Mouse (Mus musculus) hindbrain, embryonic 15.5 days (tissue): ENCODE results near the gene Il12rb2. TPM values are rescaled to one million over a fixed set of nuclear protein-coding genes. Genes with fewer than 3 reads are reported as not detected.

Experiments
- ATAC-seq: fragments of 200-750 bp; cut with Nextera tagmentation; 2 replicates; pipeline ENCODE4 v1.8.0; 2017; ENCODE audit warnings: low read depth, moderate number of reproducible peaks, moderate TSS enrichment; ENCODE audit not compliant: low FRiP score
- H3K27ac ChIP-seq: fragments of 300-500 bp; sonication (generic); replicated peaks from 2 replicates; pipeline ENCODE4 v1.5.1; 2015; ENCODE audit warnings: mild to moderate bottlenecking, inconsistent platforms
- H3K27me3 ChIP-seq: fragments of 300-500 bp; sonication (generic); 2 replicates; pipeline ENCODE4 v1.6.1; 2015; ENCODE audit warnings: control low read depth, inconsistent platforms
- H3K36me3 ChIP-seq: fragments of 300-500 bp; sonication (generic); 2 replicates; pipeline ENCODE4 v1.6.1; 2015; ENCODE audit warnings: control low read depth, inconsistent platforms
- H3K4me1 ChIP-seq: fragments of 300-500 bp; sonication (generic); replicated peaks from 2 replicates; pipeline ENCODE4 v1.6.1; 2015; ENCODE audit warnings: control low read depth, inconsistent platforms
- H3K4me2 ChIP-seq: fragments of 300-500 bp; sonication (generic); 2 replicates; pipeline ENCODE4 v1.6.1; 2015; ENCODE audit warnings: moderate library complexity, mild to moderate bottlenecking, inconsistent platforms
- H3K4me3 ChIP-seq: fragments of 300-500 bp; sonication (generic); 2 replicates; pipeline ENCODE4 v1.5.1; 2015; ENCODE audit warnings: mild to moderate bottlenecking, inconsistent platforms
- H3K9ac ChIP-seq: fragments of 300-500 bp; sonication (generic); 2 replicates; pipeline ENCODE4 v1.6.1; 2015; ENCODE audit warnings: inconsistent platforms
- H3K9me3 ChIP-seq: fragments of 300-500 bp; sonication (generic); 2 replicates; pipeline ENCODE4 v1.6.1; 2016; ENCODE audit warnings: control low read depth, inconsistent platforms
- WGBS: fragments of 180-500 bp; shearing (Covaris S2); methylation state at CpG from one replicate; pipeline ENCODE4 v1.1.7; 2015; 5-methylcytosine and 5-hydroxymethylcytosine counted together
- polyA plus RNA-seq: library from polyadenylated mRNA; unstranded; fragments of >200 nt; fragmentation: Nextera tagmentation; extraction: Ambion mirVana; gene quantifications from 2 replicates; pipeline ENCODE4 v1.2.1, GENCODE M21; 2015

Il12rb2 gene
- polyA plus RNA-seq, 1 experiment from 2014 or later, result not detected

DNA sequence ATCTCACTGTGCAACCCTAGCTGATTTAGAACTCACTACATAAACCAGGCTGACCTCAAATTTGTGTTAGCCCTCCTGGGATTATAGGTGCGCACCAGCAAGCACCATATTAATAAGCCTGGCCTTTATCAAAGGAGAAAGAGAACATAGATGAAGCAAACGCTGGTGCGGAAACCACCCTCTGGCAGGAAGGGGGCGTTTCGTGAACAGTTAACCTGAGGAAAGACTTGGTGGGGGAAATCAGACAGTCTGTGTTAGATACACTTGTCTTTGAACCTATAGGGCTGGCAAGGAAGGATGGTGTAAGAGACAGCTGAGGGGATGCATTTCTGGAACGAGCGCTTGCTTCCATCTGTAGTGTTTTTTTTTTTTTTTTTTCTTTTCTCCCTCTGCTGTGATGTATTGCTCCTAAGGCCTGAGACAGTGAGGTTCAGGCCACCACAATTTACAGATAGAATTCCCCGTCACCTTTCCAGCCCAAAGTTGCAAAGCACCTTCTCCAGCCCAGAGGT lies 58.1 kb downstream of the Il12rb2 start:
- no peaks in the 10 kb centered on the region for H3K9me3 ChIP-seq
- no peaks in the 10 kb centered on the region for H3K4me1 ChIP-seq
- no peak overlapping the region for H3K4me3 ChIP-seq
- 80% methylated on average over 8 of the region's 8 CpGs for WGBS
- no peaks in the 10 kb centered on the region for H3K27me3 ChIP-seq
- H3K36me3 ChIP-seq, result no peaks in the 10 kb centered on the region
- H3K27ac ChIP-seq, result no peak overlapping the region
- no peak for ATAC-seq
- H3K4me2 ChIP-seq, result no peak overlapping the region
- no peak overlapping the region for H3K9ac ChIP-seq

DNA sequence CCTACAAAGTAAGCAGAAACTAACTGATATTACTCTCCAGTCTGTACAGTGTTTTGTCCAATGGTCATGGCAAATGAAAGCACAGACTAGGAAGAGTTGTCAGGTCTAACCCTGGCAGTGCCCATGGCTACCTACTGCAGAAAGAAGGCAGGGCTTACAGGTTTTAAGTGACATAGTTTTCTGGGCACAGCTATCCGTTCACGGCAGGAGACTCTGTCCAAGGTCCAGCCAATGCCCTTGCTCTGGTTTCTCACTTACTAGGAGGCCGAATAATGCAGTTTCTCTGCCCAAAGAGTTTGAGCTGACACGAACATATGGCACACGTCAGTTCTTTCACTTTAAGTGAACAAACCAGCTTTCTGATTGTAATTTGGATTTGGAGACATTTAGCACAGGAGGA lies 58.9 kb downstream of the Il12rb2 start:
- 74% methylated on average over 5 of the region's 5 CpGs for WGBS
- Histone ChIP-seq H3K4me1 (no peaks in the 10 kb centered on the region), H3K4me3 (no peak overlapping the region), H3K4me2 (no peak overlapping the region), H3K9ac (no peak overlapping the region), H3K27ac (no peak overlapping the region), H3K36me3 (no peaks in the 10 kb centered on the region), H3K27me3 (no peaks in the 10 kb centered on the region), H3K9me3 (no peaks in the 10 kb centered on the region)
- ATAC-seq, result no peak

DNA sequence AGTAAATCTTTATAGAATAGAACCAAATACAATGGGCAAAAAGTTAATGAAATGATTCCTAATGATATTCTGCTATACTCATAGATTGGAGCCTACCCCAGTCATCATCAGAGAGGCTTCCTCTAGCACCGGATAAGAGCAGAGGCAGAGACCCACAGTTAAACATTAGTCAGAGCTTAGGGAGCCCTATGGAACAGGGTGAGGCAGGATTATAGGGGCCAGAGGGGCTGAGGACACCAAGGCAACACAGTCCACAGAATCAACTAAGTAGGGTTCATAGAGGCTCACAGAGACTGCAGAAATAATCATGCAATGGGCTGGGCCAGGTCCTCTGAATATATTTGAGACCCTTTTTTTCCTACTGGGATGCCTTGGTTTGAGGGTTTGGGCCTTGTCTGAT lies 61.3 kb downstream of the Il12rb2 start:
- ATAC-seq, result no peak
- Histone ChIP-seq H3K4me2 (no peak overlapping the region), H3K27ac (no peak overlapping the region), H3K4me3 (no peak overlapping the region), H3K27me3 (no peaks in the 10 kb centered on the region), H3K9me3 (no peaks in the 10 kb centered on the region), H3K4me1 (no peaks in the 10 kb centered on the region), H3K9ac (no peak overlapping the region), H3K36me3 (no peaks in the 10 kb centered on the region)
- 68% methylated on average over 1 of the region's 1 CpGs for WGBS

DNA sequence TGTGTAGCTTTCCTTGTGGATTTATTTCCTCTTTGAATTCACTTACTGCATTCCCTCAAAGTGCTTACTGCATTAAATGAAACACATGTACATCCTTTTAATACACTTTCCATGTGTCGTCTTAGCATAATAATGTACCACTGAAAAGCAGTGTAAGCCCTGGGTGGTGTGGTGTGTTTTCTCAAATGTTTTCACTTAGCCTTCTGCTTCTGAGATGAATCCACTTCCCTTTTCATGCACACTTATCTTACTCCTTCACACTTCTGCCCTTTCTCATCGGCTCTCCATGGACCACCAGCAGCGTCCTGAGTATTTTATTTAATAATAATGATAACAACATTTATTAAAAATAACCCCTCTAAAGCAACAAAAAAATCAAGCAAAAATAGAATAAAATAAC lies 66.2 kb downstream of the Il12rb2 start:
- Histone ChIP-seq H3K4me2 (no peak overlapping the region), H3K9me3 (no peaks in the 10 kb centered on the region), H3K36me3 (no peaks in the 10 kb centered on the region), H3K27ac (no peak overlapping the region), H3K4me3 (no peak overlapping the region), H3K27me3 (no peaks in the 10 kb centered on the region), H3K9ac (no peak overlapping the region), H3K4me1 (no peaks in the 10 kb centered on the region)
- WGBS, result 86% methylated on average over 3 of the region's 3 CpGs
- ATAC-seq, result no peak

DNA sequence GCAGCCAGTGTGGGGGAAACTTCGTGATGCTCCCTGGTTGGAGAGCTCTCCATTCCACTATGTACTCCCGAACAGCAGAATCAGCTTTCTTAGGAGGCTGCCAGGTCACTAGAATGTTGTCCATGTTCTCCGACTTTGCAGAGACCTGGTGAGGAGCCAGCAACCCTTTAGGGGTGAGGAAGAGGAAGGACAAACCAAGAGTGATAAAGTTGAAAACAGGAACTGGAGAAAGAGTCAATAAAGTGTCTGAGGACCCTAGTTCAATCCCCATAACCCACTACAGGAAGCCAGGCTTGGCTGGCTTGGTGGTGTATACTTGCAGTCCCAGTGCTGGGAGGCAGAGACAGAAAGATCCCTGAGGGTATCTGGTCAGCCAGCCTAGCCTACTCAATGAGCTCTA lies 67.0 kb downstream of the Il12rb2 start:
- Histone ChIP-seq H3K4me2 (no peak overlapping the region), H3K36me3 (no peaks in the 10 kb centered on the region), H3K27me3 (no peaks in the 10 kb centered on the region), H3K9ac (no peak overlapping the region), H3K9me3 (no peaks in the 10 kb centered on the region), H3K4me1 (no peaks in the 10 kb centered on the region), H3K4me3 (no peak overlapping the region), H3K27ac (no peak overlapping the region)
- WGBS, result 92% methylated on average over 3 of the region's 3 CpGs
- no peak for ATAC-seq

DNA sequence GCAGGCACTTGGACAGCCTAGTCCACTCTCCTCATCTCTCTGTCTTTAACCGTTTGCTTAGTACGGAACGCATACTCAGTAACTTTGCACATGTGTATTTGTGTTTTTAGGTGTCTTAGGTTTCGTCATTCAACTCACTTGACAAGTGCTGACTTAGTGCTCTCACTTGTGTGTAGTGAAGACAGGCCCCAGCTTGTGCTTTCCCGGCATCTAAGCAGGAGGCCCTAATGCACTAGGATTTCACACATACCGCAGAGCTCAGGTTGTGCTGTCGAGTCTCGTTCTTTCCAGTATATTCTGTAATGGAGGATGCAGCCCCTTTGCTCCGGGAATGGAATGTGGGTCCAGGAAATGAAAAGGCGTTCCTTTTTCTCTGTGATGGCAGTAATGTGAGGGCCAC lies 72.8 kb downstream of the Il12rb2 start:
- no peaks in the 10 kb centered on the region for H3K36me3 ChIP-seq
- H3K9ac ChIP-seq, result no peak overlapping the region
- no peak overlapping the region for H3K4me2 ChIP-seq
- no peak overlapping the region for H3K27ac ChIP-seq
- H3K9me3 ChIP-seq, result no peaks in the 10 kb centered on the region
- H3K27me3 ChIP-seq, result no peaks in the 10 kb centered on the region
- no peak for ATAC-seq
- no peak overlapping the region for H3K4me3 ChIP-seq
- WGBS, result 93% methylated on average over 10 of the region's 10 CpGs
- no peaks in the 10 kb centered on the region for H3K4me1 ChIP-seq

DNA sequence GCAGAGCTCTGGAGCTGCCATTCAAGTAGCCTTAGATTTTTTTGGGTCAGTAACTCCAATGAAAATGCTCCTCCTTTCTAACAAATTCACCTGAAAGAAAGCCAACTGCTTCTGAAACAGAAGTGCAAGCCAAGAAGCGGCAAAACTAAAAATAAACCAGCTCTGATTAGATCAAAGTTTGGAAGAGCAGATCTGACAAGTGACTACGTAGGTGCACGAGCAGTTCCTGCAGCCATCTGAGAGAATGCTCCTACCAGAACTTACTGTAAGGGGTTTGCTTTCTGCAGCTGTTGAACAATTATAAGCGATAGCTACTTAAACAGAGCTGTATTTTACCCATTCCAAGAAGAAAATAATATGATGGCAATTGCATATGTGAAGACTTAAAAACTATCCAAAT lies 73.5 kb downstream of the Il12rb2 start:
- 89% methylated on average over 4 of the region's 4 CpGs for WGBS
- H3K36me3 ChIP-seq, result no peaks in the 10 kb centered on the region
- H3K4me2 ChIP-seq, result no peak overlapping the region

DNA sequence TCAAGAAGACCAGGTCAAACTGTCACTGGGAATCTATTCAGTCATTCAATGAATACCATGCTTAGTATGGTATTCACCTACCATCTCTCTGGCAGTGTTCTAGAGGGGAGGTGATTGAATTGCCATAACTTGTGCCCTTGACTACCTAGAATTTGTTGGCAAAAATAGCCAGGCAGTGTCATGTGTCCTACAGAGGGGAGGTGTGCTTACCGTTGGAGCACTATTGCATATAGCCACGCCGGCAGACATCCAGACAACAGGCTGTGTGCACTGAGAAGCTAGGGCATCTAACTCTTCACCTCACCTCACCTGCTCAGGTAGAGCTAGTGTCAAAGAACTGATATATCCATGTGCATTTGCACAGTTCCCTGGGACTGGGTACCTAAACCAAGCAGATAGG lies 74.8 kb downstream of the Il12rb2 start:
- Histone ChIP-seq H3K4me1 (no peaks in the 10 kb centered on the region), H3K4me3 (no peak overlapping the region), H3K9me3 (no peaks in the 10 kb centered on the region), H3K36me3 (no peaks in the 10 kb centered on the region), H3K27ac (no peak overlapping the region), H3K9ac (no peak overlapping the region), H3K27me3 (no peaks in the 10 kb centered on the region), H3K4me2 (no peak overlapping the region)
- no peak for ATAC-seq
- 91% methylated on average over 3 of the region's 3 CpGs for WGBS

More for the DNA sequence above, 73.5 kb downstream of the Il12rb2 start:
- H3K4me3 ChIP-seq, result no peak overlapping the region
- H3K9me3 ChIP-seq, result no peaks in the 10 kb centered on the region
- no peaks in the 10 kb centered on the region for H3K27me3 ChIP-seq
- no peak for ATAC-seq
- H3K9ac ChIP-seq, result no peak overlapping the region
- H3K4me1 ChIP-seq, result no peaks in the 10 kb centered on the region
- no peak overlapping the region for H3K27ac ChIP-seq

DNA sequence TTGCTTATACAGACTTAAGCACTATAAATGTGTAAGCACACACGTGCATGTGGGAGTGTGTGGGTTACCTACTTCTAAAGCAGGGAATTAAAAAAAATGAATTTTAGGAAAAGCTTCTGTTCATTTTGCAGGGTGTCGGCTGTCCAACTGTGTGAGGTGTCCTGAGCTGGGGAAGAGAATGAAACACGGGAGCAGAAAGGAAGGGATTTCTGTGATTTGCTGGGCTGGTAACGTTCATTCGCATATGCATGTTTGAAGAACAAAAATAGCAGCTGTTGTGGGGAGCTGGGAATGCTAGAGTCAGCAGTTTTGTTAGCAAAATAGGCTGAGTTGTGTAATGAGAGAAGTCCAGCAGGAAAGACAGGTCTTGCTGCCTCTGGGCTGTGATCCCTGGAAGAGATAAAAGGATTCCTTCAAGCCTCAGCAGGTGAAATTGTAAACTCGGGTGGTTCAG lies 75.3 kb downstream of the Il12rb2 start:
- H3K4me2 ChIP-seq, result no peak overlapping the region
- 56% methylated on average over 6 of the region's 6 CpGs for WGBS
- no peak overlapping the region for H3K4me3 ChIP-seq
- H3K4me1 ChIP-seq, result no peaks in the 10 kb centered on the region
- no peaks in the 10 kb centered on the region for H3K9me3 ChIP-seq
- ATAC-seq, result no peak
- no peak overlapping the region for H3K9ac ChIP-seq
- no peak overlapping the region for H3K27ac ChIP-seq
- no peaks in the 10 kb centered on the region for H3K36me3 ChIP-seq
- H3K27me3 ChIP-seq, result no peaks in the 10 kb centered on the region

DNA sequence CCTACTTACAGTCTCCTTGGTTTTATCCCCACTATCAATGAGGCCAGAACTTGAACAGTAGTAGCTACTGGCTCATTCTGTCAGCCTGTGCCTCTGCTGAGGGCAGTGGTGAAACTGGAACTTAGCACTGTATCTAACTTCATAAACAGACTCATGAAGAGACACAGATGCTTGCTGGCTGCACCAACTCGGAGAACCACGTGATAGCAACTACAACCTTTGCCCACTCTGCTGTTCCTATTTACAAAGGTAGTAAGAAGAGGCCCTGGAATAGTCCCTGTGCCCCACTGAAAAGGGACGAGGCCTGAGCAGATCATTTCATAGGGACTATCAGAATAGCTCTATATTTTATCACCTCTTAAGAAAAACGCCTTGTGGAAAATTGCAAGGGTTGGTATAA lies 75.7 kb downstream of the Il12rb2 start:
- no peak for ATAC-seq
- no peak overlapping the region for H3K9ac ChIP-seq
- no peaks in the 10 kb centered on the region for H3K27me3 ChIP-seq
- H3K4me3 ChIP-seq, result no peak overlapping the region
- 73% methylated on average over 4 of the region's 4 CpGs for WGBS
- no peak overlapping the region for H3K4me2 ChIP-seq
- H3K9me3 ChIP-seq, result no peaks in the 10 kb centered on the region
- no peaks in the 10 kb centered on the region for H3K36me3 ChIP-seq
- no peaks in the 10 kb centered on the region for H3K4me1 ChIP-seq
- no peak overlapping the region for H3K27ac ChIP-seq

DNA sequence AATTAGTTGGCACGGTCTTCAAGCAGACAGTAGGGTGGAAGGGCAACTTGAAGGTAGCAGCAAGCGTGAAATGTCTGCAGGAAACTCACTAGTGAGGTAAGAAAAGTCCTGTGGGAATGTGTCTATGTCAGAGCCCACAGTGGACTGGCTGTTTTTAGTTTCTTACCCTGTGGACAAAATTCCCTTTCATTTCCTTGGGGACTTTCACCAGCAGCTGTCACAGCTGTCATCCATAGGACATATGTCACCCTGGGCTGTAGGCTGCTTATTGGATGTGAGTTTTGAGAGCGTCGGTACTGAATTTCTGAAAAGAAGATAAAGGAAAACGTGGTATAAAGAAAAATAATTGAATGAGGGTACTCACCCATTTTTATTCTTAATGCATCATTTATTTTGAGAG lies 77.2 kb downstream of the Il12rb2 start:
- Histone ChIP-seq H3K27ac (no peak overlapping the region), H3K4me2 (no peak overlapping the region), H3K4me1 (no peaks in the 10 kb centered on the region), H3K4me3 (no peak overlapping the region), H3K9me3 (no peaks in the 10 kb centered on the region), H3K36me3 (no peaks in the 10 kb centered on the region), H3K9ac (no peak overlapping the region), H3K27me3 (no peaks in the 10 kb centered on the region)
- no peak for ATAC-seq
- 59% methylated on average over 5 of the region's 5 CpGs for WGBS

DNA sequence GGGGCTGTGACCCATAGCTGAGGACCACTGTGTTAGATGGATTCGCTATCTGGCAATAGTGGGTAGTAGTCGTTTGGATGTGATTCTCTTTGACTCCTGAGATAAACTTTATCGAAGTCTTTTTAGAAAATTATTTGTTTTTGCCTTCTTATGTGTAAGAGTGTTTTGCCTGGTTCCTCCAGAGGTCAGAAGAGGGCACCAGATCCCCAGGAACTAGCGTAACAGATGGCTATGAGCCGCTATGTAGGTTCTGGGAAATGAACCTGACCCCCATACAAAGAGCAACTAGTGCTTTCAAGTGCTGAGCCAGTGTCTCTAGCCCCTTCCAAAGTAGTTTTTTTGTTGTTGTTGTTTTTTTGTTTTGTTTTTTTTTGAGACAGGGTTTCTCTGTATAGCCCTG lies 79.9 kb downstream of the Il12rb2 start:
- WGBS, result 56% methylated on average over 5 of the region's 5 CpGs
- no peak overlapping the region for H3K4me2 ChIP-seq
- H3K36me3 ChIP-seq, result peaks cover 4% of the 10 kb centered on the region; the same call in 1 of the 2 replicates
- H3K9me3 ChIP-seq, result no peaks in the 10 kb centered on the region
- no peak overlapping the region for H3K27ac ChIP-seq
- no peak for ATAC-seq
- H3K27me3 ChIP-seq, result no peaks in the 10 kb centered on the region
- no peak overlapping the region for H3K9ac ChIP-seq
- H3K4me3 ChIP-seq, result no peak overlapping the region
- H3K4me1 ChIP-seq, result no peaks in the 10 kb centered on the region

DNA sequence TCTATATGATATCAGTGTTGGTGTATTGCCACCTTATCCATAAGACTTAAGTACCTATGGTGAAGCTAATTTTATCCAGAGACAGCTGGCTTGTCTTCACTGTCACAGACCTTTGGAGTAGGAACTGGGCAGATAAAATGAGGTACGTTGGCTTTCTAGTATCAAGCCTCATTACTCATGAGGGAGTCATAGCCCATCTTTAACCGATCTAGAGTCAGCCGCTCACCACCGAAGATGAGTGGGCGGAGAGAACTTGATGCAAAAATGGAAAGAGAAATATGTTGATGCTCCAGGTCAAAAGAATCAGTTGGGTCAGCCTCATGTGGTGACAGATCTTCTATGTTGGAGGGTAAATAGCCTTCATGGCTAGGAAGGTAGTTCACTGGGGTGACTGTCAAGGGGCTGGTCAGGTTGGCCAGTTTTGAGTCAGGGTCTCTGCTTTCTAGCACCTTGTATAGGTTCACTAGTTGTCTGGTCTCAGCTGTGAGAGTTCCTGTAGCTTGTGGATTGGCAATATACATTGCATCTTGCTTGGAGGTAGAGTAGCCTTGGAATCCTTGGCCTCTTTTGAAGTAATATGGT lies 83.9 kb downstream of the Il12rb2 start:
- Histone ChIP-seq H3K4me2 (no peak overlapping the region), H3K36me3 (peaks cover 4% of the 10 kb centered on the region; the same call in 1 of the 2 replicates), H3K9me3 (no peaks in the 10 kb centered on the region), H3K27me3 (no peaks in the 10 kb centered on the region), H3K9ac (no peak overlapping the region), H3K4me1 (no peaks in the 10 kb centered on the region), H3K27ac (no peak overlapping the region), H3K4me3 (no peak overlapping the region)
- 81% methylated on average over 5 of the region's 5 CpGs for WGBS
- ATAC-seq, result no peak
